Mouse (Mus musculus) olfactory bulb, adult 2 months (tissue): ENCODE measurements around the gene Fbxl13.

Experiments
- CTCF ChIP-seq: fragments of 200-500 bp; IDR thresholded peaks from 2 replicates; pipeline ENCODE4 v1.5.1; 2012; ENCODE audit warnings: low read depth, mild to moderate bottlenecking, low read length, moderate library complexity; ENCODE audit not compliant: insufficient read depth
- POLR2A ChIP-seq: fragments of 200-500 bp; IDR thresholded peaks from 2 replicates; pipeline ENCODE4 v1.6.1; 2012; ENCODE audit warnings: mild to moderate bottlenecking, low read depth, low read length, moderate library complexity; ENCODE audit not compliant: insufficient read depth

- TF ChIP-seq CTCF (no peak), POLR2A (no peak)
These were observed 19.5 kb downstream of the Fbxl13 start for GRCm38 (mm10) chr5:21625916-21626315.
